Mouse (Mus musculus) forebrain, embryonic 13.5 days (tissue): ENCODE results near the gene Phykpl. TPM values are rescaled to one million over a fixed set of nuclear protein-coding genes. Genes with fewer than 3 reads are reported as not detected.

ENCODE experiments used
- ATAC-seq: fragments of 200-750 bp; cut with Nextera tagmentation; 2 replicates; pipeline ENCODE4 v1.8.0; 2017
- H3K27ac ChIP-seq: fragments of 300-500 bp; sonication (generic); 2 replicates; pipeline ENCODE4 v1.5.1; 2015; ENCODE audit warnings: inconsistent platforms, mild to moderate bottlenecking, moderate library complexity
- H3K27me3 ChIP-seq: fragments of 300-500 bp; sonication (generic); 2 replicates; pipeline ENCODE4 v1.6.1; 2015; ENCODE audit warnings: mild to moderate bottlenecking, inconsistent platforms
- H3K36me3 ChIP-seq: fragments of 300-500 bp; sonication (generic); 2 replicates; pipeline ENCODE4 v1.6.1; 2015; ENCODE audit warnings: mild to moderate bottlenecking, inconsistent platforms; ENCODE audit not compliant: poor library complexity, severe bottlenecking
- H3K4me1 ChIP-seq: fragments of 300-500 bp; sonication (generic); 2 replicates; pipeline ENCODE4 v1.6.1; 2015; ENCODE audit warnings: inconsistent platforms
- H3K4me2 ChIP-seq: fragments of 300-500 bp; sonication (generic); 2 replicates; pipeline ENCODE4 v1.6.1; 2015; ENCODE audit warnings: inconsistent platforms, mild to moderate bottlenecking, moderate library complexity
- H3K4me3 ChIP-seq: fragments of 300-500 bp; sonication (generic); 2 replicates; pipeline ENCODE4 v1.5.1; 2015; ENCODE audit warnings: mild to moderate bottlenecking, inconsistent platforms
- H3K9ac ChIP-seq: fragments of 300-500 bp; sonication (generic); 2 replicates; pipeline ENCODE4 v1.6.1; 2015; ENCODE audit warnings: mild to moderate bottlenecking, inconsistent platforms
- H3K9me3 ChIP-seq: fragments of 300-500 bp; sonication (generic); replicated peaks from 2 replicates; pipeline ENCODE4 v1.6.1; 2016; ENCODE audit warnings: inconsistent platforms
- WGBS: fragments of 180-500 bp; shearing (Covaris S2); methylation state at CpG from one replicate; pipeline ENCODE4 v1.1.7; 2015; 5-methylcytosine and 5-hydroxymethylcytosine counted together
- polyA plus RNA-seq: library from polyadenylated mRNA; unstranded; fragments of >200 nt; fragmentation: Nextera tagmentation; extraction: Ambion mirVana; gene quantifications from 2 replicates; pipeline ENCODE4 v1.2.1, GENCODE M21; 2015

Phykpl gene
- polyA plus RNA-seq, 1 experiment from 2014 or later = 13.4 TPM

GRCm38 (mm10) chr11:51563276-51563675 lies 21.3 kb upstream of the Phykpl start:
- Histone ChIP-seq H3K4me2 (no peak overlapping the region), H3K4me3 (no peak overlapping the region), H3K27ac (no peak overlapping the region), H3K4me1 (no peaks in the 10 kb centered on the region), H3K27me3 (no peaks in the 10 kb centered on the region), H3K9ac (no peak overlapping the region), H3K9me3 (no peaks in the 10 kb centered on the region), H3K36me3 (no peaks in the 10 kb centered on the region)
- ATAC-seq = no peak
- 89% methylated on average over 1 of the region's 1 CpGs for WGBS

- no peak overlapping the region for H3K4me3 ChIP-seq
- no peak overlapping the region for H3K4me2 ChIP-seq
- WGBS = 29% methylated on average over 3 of the region's 3 CpGs
- no peaks in the 10 kb centered on the region for H3K9me3 ChIP-seq
- no peaks in the 10 kb centered on the region for H3K4me1 ChIP-seq
- no peaks in the 10 kb centered on the region for H3K27me3 ChIP-seq
- no peak for ATAC-seq
- H3K36me3 ChIP-seq = no peaks in the 10 kb centered on the region
- no peak overlapping the region for H3K9ac ChIP-seq
- H3K27ac ChIP-seq = no peak overlapping the region
Observed at GRCm38 (mm10) chr11:51565062-51565461, 19.5 kb upstream of the Phykpl start.

GRCm38 (mm10) chr11:51565951-51566350 lies 18.6 kb upstream of the Phykpl start:
- WGBS = 90% methylated on average over 6 of the region's 6 CpGs
- ATAC-seq = no peak
- Histone ChIP-seq H3K27me3 (no peaks in the 10 kb centered on the region), H3K9ac (no peak overlapping the region), H3K27ac (no peak overlapping the region), H3K36me3 (no peaks in the 10 kb centered on the region), H3K9me3 (no peaks in the 10 kb centered on the region), H3K4me3 (no peak overlapping the region), H3K4me2 (no peak overlapping the region), H3K4me1 (no peaks in the 10 kb centered on the region)

GRCm38 (mm10) chr11:51568801-51569200 lies 15.8 kb upstream of the Phykpl start:
- no peak overlapping the region for H3K27ac ChIP-seq
- WGBS = 96% methylated on average over 4 of the region's 4 CpGs

GRCm38 (mm10) chr11:51576454-51576853 lies 8.1 kb upstream of the Phykpl start:
- no peaks in the 10 kb centered on the region for H3K4me1 ChIP-seq
- no peaks in the 10 kb centered on the region for H3K9me3 ChIP-seq
- WGBS = 64% methylated on average over 4 of the region's 4 CpGs
- no peaks in the 10 kb centered on the region for H3K27me3 ChIP-seq
- H3K4me3 ChIP-seq = no peak overlapping the region
- no peaks in the 10 kb centered on the region for H3K36me3 ChIP-seq
- H3K4me2 ChIP-seq = no peak overlapping the region
- H3K27ac ChIP-seq = 0 out of 2 replicates have a peak overlapping the region, but pooled peaks have one; percentile 21
- no peak overlapping the region for H3K9ac ChIP-seq
- ATAC-seq = no peak

More at GRCm38 (mm10) chr11:51568801-51569200, 15.8 kb upstream of the Phykpl start:
- Histone ChIP-seq H3K4me3 (no peak overlapping the region), H3K27me3 (no peaks in the 10 kb centered on the region), H3K36me3 (no peaks in the 10 kb centered on the region), H3K4me1 (no peaks in the 10 kb centered on the region), H3K9ac (no peak overlapping the region), H3K9me3 (no peaks in the 10 kb centered on the region), H3K4me2 (no peak overlapping the region)
- ATAC-seq = no peak

- Histone ChIP-seq H3K9ac (no peak overlapping the region), H3K27me3 (no peaks in the 10 kb centered on the region), H3K27ac (no peak overlapping the region), H3K9me3 (no peaks in the 10 kb centered on the region), H3K36me3 (no peaks in the 10 kb centered on the region), H3K4me1 (no peaks in the 10 kb centered on the region), H3K4me2 (no peak overlapping the region), H3K4me3 (no peak overlapping the region)
- no peak for ATAC-seq
- WGBS = 88% methylated on average over 7 of the region's 7 CpGs
Observed at GRCm38 (mm10) chr11:51577587-51577986, 7.0 kb upstream of the Phykpl start.

GRCm38 (mm10) chr11:51579024-51579423 lies 5.5 kb upstream of the Phykpl start:
- no peak overlapping the region for H3K27ac ChIP-seq
- no peaks in the 10 kb centered on the region for H3K36me3 ChIP-seq
- no peaks in the 10 kb centered on the region for H3K27me3 ChIP-seq
- peaks cover 9% of the 10 kb centered on the region for H3K4me1 ChIP-seq
- no peak overlapping the region for H3K4me3 ChIP-seq
- H3K9ac ChIP-seq = no peak overlapping the region
- WGBS = 61% methylated on average over 4 of the region's 4 CpGs
- H3K9me3 ChIP-seq = no peaks in the 10 kb centered on the region
- no peak overlapping the region for H3K4me2 ChIP-seq
- ATAC-seq = no peak

GRCm38 (mm10) chr11:51582713-51583112 lies 1.8 kb upstream of the Phykpl start:
- Histone ChIP-seq H3K4me1 (peaks cover 29% of the 10 kb centered on the region), H3K9ac (no peak overlapping the region), H3K27ac (no peak overlapping the region), H3K9me3 (no peaks in the 10 kb centered on the region), H3K4me3 (no peak overlapping the region), H3K4me2 (no peak overlapping the region), H3K36me3 (peaks cover 21% of the 10 kb centered on the region), H3K27me3 (no peaks in the 10 kb centered on the region)
- no peak for ATAC-seq
- 31% methylated on average over 8 of the region's 8 CpGs for whole genome bisulfite sequencing

GRCm38 (mm10) chr11:51584057-51584430 lies 513 bp upstream of the Phykpl start:
- peak overlapping the region; percentile 95 for H3K27ac ChIP-seq
- peaks cover 34% of the 10 kb centered on the region for H3K36me3 ChIP-seq
- no peaks in the 10 kb centered on the region for H3K27me3 ChIP-seq
- 8% methylated on average over 9 of the region's 9 CpGs for WGBS
- H3K4me3 ChIP-seq = peak overlapping the region; percentile 63
- peak overlapping the region; percentile 83 for H3K9ac ChIP-seq
- peak overlapping the region; percentile 89 for H3K4me2 ChIP-seq
- ATAC-seq = peak; percentile 28; the same call in 1 of the 2 replicates
- H3K4me1 ChIP-seq = peaks cover 29% of the 10 kb centered on the region
- no peaks in the 10 kb centered on the region for H3K9me3 ChIP-seq

- Histone ChIP-seq H3K4me2 (peak overlapping the region; percentile 89), H3K27ac (peak overlapping the region; percentile 95), H3K36me3 (peaks cover 51% of the 10 kb centered on the region), H3K4me1 (peaks cover 29% of the 10 kb centered on the region), H3K9me3 (no peaks in the 10 kb centered on the region), H3K27me3 (no peaks in the 10 kb centered on the region), H3K4me3 (peak overlapping the region; percentile 63), H3K9ac (peak overlapping the region; percentile 83)
- no peak for ATAC-seq
- 57% methylated on average over 8 of the region's 8 CpGs for WGBS
Observed at GRCm38 (mm10) chr11:51585608-51586252, 1.2 kb downstream of the Phykpl start.

- no peaks in the 10 kb centered on the region for H3K9me3 ChIP-seq
- H3K9ac ChIP-seq = no peak overlapping the region
- H3K27ac ChIP-seq = no peak overlapping the region
- peaks cover 29% of the 10 kb centered on the region for H3K4me1 ChIP-seq
- peaks cover 58% of the 10 kb centered on the region for H3K36me3 ChIP-seq
- no peaks in the 10 kb centered on the region for H3K27me3 ChIP-seq
- no peak for ATAC-seq
- no peak overlapping the region for H3K4me3 ChIP-seq
- H3K4me2 ChIP-seq = no peak overlapping the region
- WGBS = 89% methylated on average over 13 of the region's 13 CpGs
Observed at GRCm38 (mm10) chr11:51586411-51586810, 1.9 kb downstream of the Phykpl start.

GRCm38 (mm10) chr11:51587059-51587458 lies 2.5 kb downstream of the Phykpl start:
- Histone ChIP-seq H3K36me3 (peaks cover 64% of the 10 kb centered on the region), H3K4me1 (peaks cover 29% of the 10 kb centered on the region), H3K27me3 (no peaks in the 10 kb centered on the region), H3K27ac (no peak overlapping the region), H3K9me3 (no peaks in the 10 kb centered on the region), H3K4me2 (no peak overlapping the region), H3K9ac (no peak overlapping the region), H3K4me3 (no peak overlapping the region)
- 92% methylated on average over 1 of the region's 1 CpGs for WGBS
- no peak for ATAC-seq

GRCm38 (mm10) chr11:51588833-51589232 lies 4.3 kb downstream of the Phykpl start:
- WGBS = 98% methylated on average over 3 of the region's 3 CpGs
- no peak for ATAC-seq
- Histone ChIP-seq H3K36me3 (peaks cover 82% of the 10 kb centered on the region), H3K27ac (no peak overlapping the region), H3K9me3 (no peaks in the 10 kb centered on the region), H3K4me1 (peaks cover 22% of the 10 kb centered on the region), H3K4me2 (no peak overlapping the region), H3K9ac (no peak overlapping the region), H3K4me3 (no peak overlapping the region), H3K27me3 (no peaks in the 10 kb centered on the region)
